Mouse (Mus musculus): ENCODE measurements around the gene Lhx9. TPM values are rescaled to one million over a fixed set of nuclear protein-coding genes. Genes with fewer than 3 reads are reported as not detected.

Gene Lhx9
- polyA plus RNA-seq, 1 experiment from 2014 or later: 27.0 TPM

- in situ Hi-C loops (cut with MboI; ENCODE audit: low pct_unique_long_range_greater_than_20kb): loop anchor here (5.0 to 25.0 kb wide), 3 partner anchors 122 to 597 kb away; partner anchors contain the start of gene Dennd1b
- POLR2A ChIA-PET: interaction anchor here (0.7 to 1.2 kb wide), 2 partner anchors 14 to 711 kb away, joined by 3 to 4 read pairs; no protein-coding TSS in a partner anchor
- ATAC-seq: no peak
- CTCF ChIA-PET: interaction anchor here (1.0 to 1.8 kb wide), 3 partner anchors 8 to 14 kb away, joined by 3 to 5 read pairs (median 4); no protein-coding TSS in a partner anchor
- TF ChIP-seq CTCF (IDR thresholded peaks at IDR 0.05): no peak
- H3K27me3 ChIP-seq: peaks cover 4% of the 10 kb centered on the region
- no peak for DNase-seq (ENCODE audit: low read depth, low spot score)
Measured at GRCm38 (mm10) chr1:138840440-138841305, 7.7 kb downstream of the Lhx9 start.

GRCm38 (mm10) chr1:138839809-138840430 is 8.5 kb downstream of the Lhx9 start:
- no peak for ATAC-seq
- peaks cover 4% of the 10 kb centered on the region for H3K27me3 ChIP-seq
- in situ Hi-C loops (cut with MboI; ENCODE audit: low pct_unique_long_range_greater_than_20kb): loop anchor here (5.0 to 25.0 kb wide), 7 partner anchors 122 to 705 kb away; partner anchors contain the start of gene Dennd1b
- DNase-seq (ENCODE audit: low read depth, low spot score): no peak
- POLR2A ChIA-PET: no interaction called here
- CTCF ChIA-PET: interaction anchor here (0.7 to 1.7 kb wide), 4 partner anchors 13 to 317 kb away, joined by 3 to 5 read pairs (median 3); partner anchors contain the start of gene Nek7
- no peak for TF ChIP-seq CTCF (IDR thresholded peaks at IDR 0.05)

GRCm38 (mm10) chr1:138839291-138839690 is 9.1 kb downstream of the Lhx9 start:
- CTCF ChIA-PET: interaction anchor here (0.7 to 1.7 kb wide), 5 partner anchors 15 to 511 kb away, joined by 3 to 5 read pairs (median 3); partner anchors contain the start of gene Nek7
- DNase-seq (ENCODE audit: low read depth, low spot score): no peak
- in situ Hi-C loops (cut with MboI; ENCODE audit: low pct_unique_long_range_greater_than_20kb): loop anchor here (5.0 to 25.0 kb wide), 5 partner anchors 238 to 704 kb away; no protein-coding TSS in a partner anchor
- no peak for TF ChIP-seq CTCF (IDR thresholded peaks at IDR 0.05)
- no peak for ATAC-seq
- POLR2A ChIA-PET: interaction anchor here (1.2 to 1.7 kb wide), 3 partner anchors 7 to 124 kb away, joined by 3 to 9 read pairs (median 5); partner anchors contain the start of genes Dennd1b and Lhx9
- peaks cover 4% of the 10 kb centered on the region for H3K27me3 ChIP-seq

GRCm38 (mm10) chr1:138837786-138838743 is 10.3 kb downstream of the Lhx9 start:
- ATAC-seq (no peak), DNase-seq (ENCODE audit: low read depth, low spot score) (no peak)
- in situ Hi-C loops (cut with MboI; ENCODE audit: low pct_unique_long_range_greater_than_20kb): loop anchor here (5.0 to 25.0 kb wide), 5 partner anchors 239 to 703 kb away; no protein-coding TSS in a partner anchor
- TF ChIP-seq CTCF (IDR thresholded peaks at IDR 0.05): no peak
- H3K27me3 ChIP-seq: peaks cover 4% of the 10 kb centered on the region
- ChIA-PET POLR2A (interaction anchor here (1.1 to 1.7 kb wide), 4 partner anchors 9 to 125 kb away, joined by 3 to 9 read pairs (median 4); partner anchors contain the start of genes Dennd1b and Lhx9), CTCF (interaction anchor here (1.0 to 1.2 kb wide), 4 partner anchors 10 to 325 kb away, joined by 3 to 6 read pairs (median 4); partner anchors contain the start of gene Lhx9)

GRCm38 (mm10) chr1:138835355-138835900 is 12.9 kb downstream of the Lhx9 start:
- no peak for TF ChIP-seq CTCF (IDR thresholded peaks at IDR 0.05)
- ATAC-seq: peak; percentile 33
- no peak for DNase-seq (ENCODE audit: low read depth, low spot score)
- in situ Hi-C loops (cut with MboI; ENCODE audit: low pct_unique_long_range_greater_than_20kb): loop anchor here (5.0 to 25.0 kb wide), 5 partner anchors 242 to 701 kb away; no protein-coding TSS in a partner anchor
- ChIA-PET CTCF (interaction anchor here (0.7 to 1.5 kb wide), 4 partner anchors 8 to 327 kb away, joined by 3 to 4 read pairs (median 3); partner anchors contain the start of gene Lhx9), POLR2A (no interaction called here)
- no peaks in the 10 kb centered on the region for H3K27me3 ChIP-seq

- DNase-seq (ENCODE audit: low read depth, low spot score): no peak
- in situ Hi-C loops (cut with MboI; ENCODE audit: low pct_unique_long_range_greater_than_20kb): loop anchor here (10.0 to 25.0 kb wide), 3 partner anchors 433 to 697 kb away; no protein-coding TSS in a partner anchor
- no peak for ATAC-seq
- no peak for TF ChIP-seq CTCF (IDR thresholded peaks at IDR 0.05)
- CTCF ChIA-PET: no interaction called here
- no peaks in the 10 kb centered on the region for H3K27me3 ChIP-seq
- POLR2A ChIA-PET: interaction anchor here (0.6 kb wide), 1 partner anchor 44 kb away, joined by 3 read pairs; no protein-coding TSS in a partner anchor
Measured at GRCm38 (mm10) chr1:138831309-138831708, 17.1 kb downstream of the Lhx9 start.

- TF ChIP-seq CTCF (IDR thresholded peaks at IDR 0.05): no peak
- no peak for DNase-seq (ENCODE audit: low read depth, low spot score)
- ATAC-seq: no peak
- in situ Hi-C loops (cut with MboI; ENCODE audit: low pct_unique_long_range_greater_than_20kb): loop anchor here (10.0 to 25.0 kb wide), 2 partner anchors 492 to 610 kb away; no protein-coding TSS in a partner anchor
- no peaks in the 10 kb centered on the region for H3K27me3 ChIP-seq
- ChIA-PET CTCF (interaction anchor here (1.0 to 1.3 kb wide), 4 partner anchors 13 to 32 kb away, joined by 3 read pairs; no protein-coding TSS in a partner anchor), POLR2A (interaction anchor here (1.0 kb wide), 1 partner anchor 14 kb away, joined by 4 read pairs; no protein-coding TSS in a partner anchor)
Measured at GRCm38 (mm10) chr1:138826841-138827240, 21.5 kb downstream of the Lhx9 start.

GRCm38 (mm10) chr1:138822985-138823322 is 25.4 kb downstream of the Lhx9 start:
- no peak for DNase-seq (ENCODE audit: low read depth, low spot score)
- no peak for ATAC-seq
- no peak for TF ChIP-seq CTCF (IDR thresholded peaks at IDR 0.05)
- no peaks in the 10 kb centered on the region for H3K27me3 ChIP-seq
- POLR2A ChIA-PET: no interaction called here
- in situ Hi-C loops (cut with MboI; ENCODE audit: low pct_unique_long_range_greater_than_20kb): loop anchor here (10.0 kb wide), 1 partner anchor 488 kb away; no protein-coding TSS in a partner anchor
- CTCF ChIA-PET: no interaction called here
